Mouse (Mus musculus) ovary, adult 2 months (tissue): ENCODE results near the gene Veph1. TPM values are rescaled to one million over a fixed set of nuclear protein-coding genes. Genes with fewer than 3 reads are reported as not detected.

Experiments used
- polyA plus RNA-seq: library from polyadenylated mRNA; depleted of rRNA; stranded (reverse); fragments of >200 nt; gene quantifications from 2 replicates; pipeline ENCODE4 v1.2.3, GENCODE M21; 2012; rRNA removed

Veph1 gene
- 0.09 and 0.13 TPM in 2 replicates for polyA plus RNA-seq

GRCm38 (mm10) chr3:66296545-66296944 lies at the start of gene Veph1:
Gene Veph1 (minus strand): TSS chr3:66296837.

GRCm38 (mm10) chr3:66219655-66220191 lies 76.9 kb downstream of the Veph1 start, which contains the start of gene Ptx3:
Gene Ptx3 (plus strand): TSS chr3:66219910.

Other genes with a start within 250 kb of the Veph1 start
- gene Ptx3, start 76.9 kb downstream of the Veph1 start, polyA plus RNA-seq: 2.7 and 5.4 TPM in 2 replicates